Mouse (Mus musculus): ENCODE measurements around the gene Lrrc7.

Gene Lrrc7

DNA sequence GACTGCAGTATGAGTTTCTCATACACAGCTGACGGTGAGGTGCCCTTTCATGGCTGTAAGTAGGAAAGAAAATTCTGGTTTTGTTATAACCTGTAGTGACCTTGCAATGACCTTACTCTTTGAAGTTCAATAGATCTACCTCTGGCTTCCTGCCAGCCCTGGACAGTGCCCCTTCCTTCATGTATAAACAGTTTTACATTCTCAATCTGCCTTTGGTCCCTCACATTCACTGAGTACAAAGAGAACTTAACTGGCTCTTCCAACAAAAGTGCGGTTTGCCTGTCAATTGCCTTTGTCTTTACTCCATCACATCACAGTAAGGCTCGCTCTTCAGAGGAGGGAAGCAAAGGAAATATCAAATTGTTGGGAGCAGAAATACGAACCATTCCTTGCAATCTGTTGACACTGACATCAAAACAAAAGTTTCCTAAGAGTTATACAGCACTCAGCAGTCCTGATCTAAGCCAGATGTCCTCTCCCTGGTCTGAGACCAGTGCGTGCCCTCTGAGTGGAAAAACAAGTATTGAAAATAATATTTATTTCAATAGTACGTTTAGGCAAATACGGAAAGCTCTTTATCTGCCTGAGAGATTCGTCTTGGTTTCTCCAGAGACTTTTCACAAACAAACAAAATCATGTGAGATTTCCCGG lies 493.3 kb downstream of the Lrrc7 start:
- no peak for DNase-seq (ENCODE audit: low spot score)

DNA sequence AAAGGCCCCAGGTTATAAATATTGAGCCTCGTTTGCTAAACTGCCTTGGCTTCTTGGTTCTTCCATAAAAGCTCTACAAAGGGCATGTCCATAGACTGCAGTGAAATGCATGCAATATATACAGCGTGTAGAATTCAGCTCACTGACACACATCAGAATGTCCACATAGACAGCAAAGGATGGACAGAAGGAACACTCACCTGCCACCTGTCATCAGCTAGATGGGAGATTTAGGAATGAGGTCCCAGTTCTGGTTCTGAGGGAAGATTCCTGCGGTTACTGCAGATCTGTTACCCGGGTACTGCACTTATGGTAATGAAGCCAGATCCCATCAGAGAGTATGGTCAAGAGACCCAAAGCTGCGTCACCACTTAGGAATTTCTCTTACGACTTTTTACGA lies 494.1 kb downstream of the Lrrc7 start:
- DNase-seq (ENCODE audit: low spot score) = no peak

DNA sequence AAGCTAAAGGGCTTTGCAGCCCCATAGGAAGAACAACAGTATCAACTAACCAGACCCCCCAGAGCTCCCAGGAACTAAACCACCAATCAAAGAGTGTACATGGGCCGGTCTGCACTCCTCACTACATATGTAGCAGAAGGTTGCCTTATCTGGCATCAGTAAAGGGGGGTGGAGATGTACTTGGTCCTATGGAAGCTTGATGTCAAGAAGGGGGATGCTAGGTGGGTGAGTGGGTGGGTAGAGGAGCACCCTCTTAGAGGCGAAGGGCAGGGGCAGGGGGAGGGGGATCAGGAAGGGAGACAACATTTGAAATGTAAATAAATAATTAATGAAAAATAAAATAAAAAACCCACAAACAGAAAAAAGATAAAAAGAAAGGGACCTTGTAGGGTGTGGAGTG lies 496.8 kb downstream of the Lrrc7 start:
- DNase-seq (ENCODE audit: low spot score) = no peak

DNA sequence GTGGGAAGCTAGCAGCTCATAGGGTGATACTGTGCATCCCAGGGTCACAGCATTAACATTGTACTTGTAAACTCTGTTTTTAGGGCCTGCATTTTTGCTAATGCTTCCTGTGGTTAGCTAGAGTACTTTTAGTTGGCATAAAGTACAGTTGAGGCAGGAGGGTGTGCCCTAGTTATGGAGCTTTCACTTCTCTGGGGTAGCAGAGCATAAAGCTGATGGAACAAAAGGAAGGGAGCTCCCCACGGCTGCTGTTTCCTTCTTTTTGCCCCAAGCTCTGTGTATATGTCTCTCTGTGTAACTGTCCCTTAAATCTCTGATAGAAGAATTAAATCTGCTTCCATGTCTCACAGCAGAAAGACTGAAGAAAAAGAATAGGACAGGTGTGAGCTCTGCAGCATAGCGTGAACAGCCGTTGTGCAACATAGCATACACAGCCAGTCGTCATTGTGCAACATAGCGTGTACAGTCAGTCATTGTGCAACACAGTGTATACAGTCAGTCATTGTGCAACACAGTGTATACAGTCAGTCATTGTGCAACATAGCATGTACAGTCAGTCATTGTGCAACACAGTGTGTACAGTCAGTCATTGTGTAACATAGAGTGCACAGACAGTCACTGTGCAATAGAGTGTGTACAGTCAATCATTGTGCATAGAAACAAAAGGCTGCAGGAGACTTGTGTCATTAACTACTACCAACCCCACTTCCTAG lies 500.1 kb downstream of the Lrrc7 start:
- no peak for DNase-seq (ENCODE audit: low spot score)

DNA sequence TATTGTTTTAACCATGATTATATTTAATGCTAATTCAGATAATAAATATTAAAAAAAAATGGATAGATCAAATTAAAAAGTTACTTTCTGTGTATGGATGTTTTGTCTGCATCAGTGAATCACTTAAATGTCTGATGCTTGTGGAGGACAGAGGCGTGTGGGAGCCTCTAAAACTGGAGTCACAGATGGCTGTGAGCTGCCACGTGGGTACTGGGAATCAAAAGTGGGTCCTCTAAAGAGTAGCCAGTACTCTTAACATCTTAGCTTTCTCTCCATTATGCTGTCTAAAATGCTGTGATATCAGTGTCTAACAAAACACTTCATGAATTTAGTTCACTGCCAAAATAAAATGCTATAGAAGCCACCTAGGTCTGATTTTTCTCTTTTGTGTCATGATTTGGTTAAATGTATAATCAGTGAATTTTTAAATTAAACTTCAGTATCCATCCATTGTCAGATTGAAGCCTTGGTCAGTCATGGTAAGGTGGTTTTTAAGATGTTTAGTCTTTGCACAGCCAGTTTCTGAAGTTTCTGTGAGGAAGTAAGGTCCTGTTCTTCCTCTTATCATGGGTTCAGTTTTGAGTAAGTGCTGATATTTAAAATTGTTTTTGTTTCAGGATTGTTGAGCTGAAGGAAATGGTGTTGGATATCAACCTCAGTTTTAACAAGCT lies 501.3 kb downstream of the Lrrc7 start:
- DNase-seq (ENCODE audit: low spot score) = no peak

DNA sequence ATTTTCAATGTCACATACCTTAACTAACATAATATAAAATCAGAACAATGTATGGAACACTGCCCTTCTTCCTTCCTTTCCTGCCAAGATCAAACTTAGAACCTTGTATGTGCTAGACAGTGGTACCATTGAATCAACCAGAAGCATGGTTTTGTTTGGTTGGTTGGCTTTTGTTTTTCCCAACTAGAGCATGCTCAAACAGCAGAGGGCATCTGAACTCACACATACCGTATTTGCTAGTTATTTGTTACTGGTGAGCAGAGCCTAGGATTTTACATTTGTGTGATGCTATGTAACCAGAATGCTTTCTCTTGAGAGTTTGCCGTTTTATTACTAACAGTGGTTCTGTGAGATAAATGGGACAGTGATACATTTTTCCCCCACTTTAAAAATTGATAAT lies 512.5 kb downstream of the Lrrc7 start:
- no peak for DNase-seq (ENCODE audit: low spot score)

DNA sequence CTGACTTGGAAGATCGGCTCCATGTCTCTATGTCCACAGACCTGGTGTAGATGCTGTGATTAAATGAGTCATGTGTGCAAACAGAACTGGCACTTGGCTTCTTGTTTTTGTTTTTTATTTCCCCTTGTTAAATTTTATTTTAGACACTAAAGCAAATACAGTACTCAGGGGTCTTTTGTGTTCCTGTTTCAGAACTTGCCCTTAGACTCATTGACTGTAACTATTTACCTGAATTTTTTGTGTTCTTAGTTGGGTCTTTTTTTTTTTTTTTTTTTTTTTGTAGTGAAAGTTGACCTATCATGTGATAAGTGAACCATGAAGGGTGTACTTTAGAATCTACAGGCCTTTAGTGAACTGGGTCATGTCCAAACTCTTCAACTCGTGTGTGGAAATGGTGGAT lies 521.3 kb downstream of the Lrrc7 start:
- DNase-seq (ENCODE audit: low spot score) = no peak

DNA sequence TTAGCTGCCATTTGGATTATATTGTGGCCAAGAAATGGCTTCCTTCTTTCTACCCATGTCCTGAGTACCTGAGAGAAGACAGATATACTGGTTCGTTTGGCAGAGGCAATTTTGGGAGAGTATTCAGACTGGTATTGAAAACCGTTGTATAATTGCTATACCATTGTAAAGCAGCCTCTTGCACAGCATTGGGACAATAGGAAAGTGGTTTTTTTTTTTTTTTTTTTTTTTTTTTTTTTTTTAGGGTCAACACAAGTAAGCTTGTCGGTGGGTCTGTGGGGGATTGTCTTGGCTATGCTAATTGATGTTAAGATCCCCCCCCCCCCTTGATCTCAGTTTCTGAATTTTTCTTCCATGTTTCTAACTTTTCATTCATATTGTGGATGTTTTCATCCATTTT lies 523.9 kb downstream of the Lrrc7 start:
- DNase-seq (ENCODE audit: low spot score) = no peak

DNA sequence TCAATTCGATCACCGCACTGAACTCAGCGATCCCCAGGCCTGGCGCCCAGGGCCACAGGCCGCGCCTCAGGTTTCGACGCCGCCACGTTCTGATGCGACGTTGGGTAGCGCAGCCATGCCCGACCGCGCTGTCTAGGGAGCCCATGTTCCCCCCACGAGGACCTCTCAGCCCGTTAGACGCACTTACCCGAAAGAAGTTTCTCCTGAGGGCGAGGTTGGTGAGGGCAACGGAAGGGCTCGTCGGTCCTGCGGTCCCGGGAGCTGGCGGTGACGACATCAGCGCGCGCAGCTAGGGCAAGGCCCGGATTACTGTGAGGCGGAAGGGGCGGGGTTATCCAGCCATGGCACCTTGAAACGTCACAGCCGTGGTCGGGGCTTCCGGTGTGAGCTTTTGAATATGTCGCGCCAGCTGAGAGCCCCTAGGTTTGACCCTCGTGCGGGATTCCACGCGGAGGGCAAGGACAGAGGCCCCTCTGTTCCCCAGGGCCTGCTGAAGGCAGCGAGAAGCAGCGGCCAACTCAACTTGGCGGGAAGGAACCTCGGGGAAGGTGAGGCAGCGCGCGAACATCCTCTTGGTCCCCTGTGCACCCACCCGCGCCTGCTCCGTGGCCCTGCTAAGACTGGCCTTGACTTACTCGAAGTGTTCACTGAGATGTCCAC lies 525.6 kb downstream of the Lrrc7 start, which contains the start of the genes Srsf11 and Lrrc40:
Srsf11 (minus strand) TSS at position 311 of the 660 bp plus-strand sequence.
Lrrc40 (plus strand) TSS at position 334 of the 660 bp plus-strand sequence.
- DNase-seq (ENCODE audit: low spot score) = peak; percentile 88

DNA sequence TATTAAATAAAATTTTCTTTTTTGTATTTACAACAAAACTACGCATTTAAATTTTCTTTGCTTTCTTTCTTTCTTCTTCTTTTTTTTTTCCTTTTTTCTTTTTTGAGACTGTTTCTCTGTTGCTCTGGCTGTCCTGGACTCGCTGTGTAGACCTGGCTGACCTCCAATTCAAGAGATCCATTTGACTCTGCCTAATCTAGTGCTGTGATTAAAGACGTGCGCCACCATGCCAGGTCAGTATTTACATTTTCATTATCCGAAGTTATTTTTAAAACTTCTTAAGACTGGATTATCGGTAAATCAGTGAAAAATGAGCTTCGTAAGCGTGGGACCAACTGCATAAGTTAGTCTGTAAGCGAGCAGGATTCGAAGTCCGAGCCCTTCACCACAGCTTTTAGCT lies 526.2 kb downstream of the Lrrc7 start:
- no peak for DNase-seq (ENCODE audit: low spot score)
